Mouse (Mus musculus): ENCODE data around the gene Tssc4.

- TF ChIP-seq CTCF (IDR thresholded peaks at IDR 0.05) = peak; percentile 53
- no peak for TF ChIP-seq EP300 (IDR thresholded peaks at IDR 0.05; ENCODE audit: insufficient read depth, low read depth, low read length)
- peak; percentile 56; the same call in 1 of the 2 replicates for TF ChIP-seq POLR2A (IDR thresholded peaks at IDR 0.05; ENCODE audit: insufficient read depth, low read depth, low read length)
Measured at GRCm38 (mm10) chr7:143106672-143107465, 37.8 kb downstream of the Tssc4 start.

Measured in heart, adult 2 months (tissue).